Mouse (Mus musculus): ENCODE measurements around the gene Gm42878.
"Not testable (repeated sequence)": the region's sequence is repeated elsewhere in the genome, so short reads cannot be mapped to it uniquely, and the experiment has no call there.

The Gm42878 gene

DNA sequence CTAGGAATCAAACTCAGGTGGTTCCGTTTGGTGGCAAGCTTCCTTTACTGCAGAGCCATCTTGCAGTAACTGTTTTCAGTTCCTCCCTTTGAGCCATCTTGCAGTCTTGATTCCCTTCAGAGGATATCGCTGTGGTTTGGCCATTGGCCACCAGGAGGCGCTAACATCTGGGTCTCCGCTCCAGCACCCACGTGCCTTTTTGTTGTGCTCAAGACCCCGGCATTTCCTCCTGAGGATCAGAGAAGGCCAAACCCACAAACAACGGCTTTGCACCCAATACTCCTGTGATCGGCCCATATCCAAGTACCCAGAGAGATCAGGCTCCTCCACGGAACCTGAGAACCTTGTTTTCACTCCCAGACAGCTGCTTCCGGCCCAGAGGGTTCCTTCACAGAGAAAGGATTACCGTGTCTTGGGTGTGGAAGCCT, 19.2 kb upstream of the Gm42878 start:
- DNase-seq (ENCODE audit: low read depth, low spot score), result peak; percentile 81

GRCm38 (mm10) chr5:121562436-121562835, 17.2 kb upstream of the Gm42878 start:
- DNase-seq (ENCODE audit: low read depth, low spot score), result no peak

GRCm38 (mm10) chr5:121549196-121549595, 3.9 kb upstream of the Gm42878 start:
- DNase-seq (ENCODE audit: low read depth, low spot score), result peak; percentile 68

- DNase-seq (ENCODE audit: low read depth, low spot score), result no peak
Measured at GRCm38 (mm10) chr5:121547084-121547483, 1.8 kb upstream of the Gm42878 start.

DNA sequence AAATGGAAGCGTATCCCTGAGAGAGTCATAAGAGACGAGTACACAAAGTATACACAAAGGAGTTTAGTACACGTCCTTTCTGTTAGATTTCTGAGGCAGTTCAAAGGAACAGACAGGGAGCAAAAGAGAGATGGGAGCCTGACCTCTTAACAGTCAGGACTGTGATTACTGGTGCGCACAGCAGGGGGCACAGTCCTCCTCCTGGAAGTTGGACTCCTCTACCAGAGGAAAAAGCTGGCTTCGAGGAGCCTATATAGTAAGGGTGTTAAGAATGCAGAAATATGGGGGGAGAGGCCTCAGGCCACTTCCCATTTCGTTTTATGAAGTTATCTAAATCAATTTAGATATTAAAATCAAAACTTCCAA, 1.2 kb upstream of the Gm42878 start:
- DNase-seq (ENCODE audit: low read depth, low spot score), result peak; percentile 46

- DNase-seq (ENCODE audit: low read depth, low spot score), result peak; percentile 96
Measured at GRCm38 (mm10) chr5:121545793-121546529, 679 bp upstream of the Gm42878 start, which contains the start of gene Mapkapk5. Gene Mapkapk5, minus strand, starts transcription at chr5:121545905.

GRCm38 (mm10) chr5:121543370-121543769, 1.9 kb downstream of the Gm42878 start:
- no peak for DNase-seq (ENCODE audit: low read depth, low spot score)

DNA sequence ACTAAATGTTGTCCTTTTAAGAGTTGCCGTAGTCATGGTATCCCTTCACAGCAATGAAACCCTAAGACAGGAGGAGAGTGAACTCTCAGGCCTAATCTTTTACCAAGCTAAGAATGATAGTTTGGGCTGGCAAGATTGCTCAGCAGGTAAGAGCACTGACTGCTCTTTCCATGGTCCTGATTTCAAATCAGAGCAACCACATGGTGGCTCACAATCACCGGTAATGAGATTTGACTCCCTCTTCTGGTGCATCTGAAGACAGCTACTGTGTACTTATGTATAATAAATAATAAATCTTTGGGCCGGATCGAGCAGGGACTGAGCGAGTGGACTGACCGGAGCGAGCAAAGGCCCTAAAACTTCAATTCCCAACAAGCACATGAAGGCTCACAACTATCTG, 4.0 kb downstream of the Gm42878 start:
- no peak for DNase-seq (ENCODE audit: low read depth, low spot score)

DNA sequence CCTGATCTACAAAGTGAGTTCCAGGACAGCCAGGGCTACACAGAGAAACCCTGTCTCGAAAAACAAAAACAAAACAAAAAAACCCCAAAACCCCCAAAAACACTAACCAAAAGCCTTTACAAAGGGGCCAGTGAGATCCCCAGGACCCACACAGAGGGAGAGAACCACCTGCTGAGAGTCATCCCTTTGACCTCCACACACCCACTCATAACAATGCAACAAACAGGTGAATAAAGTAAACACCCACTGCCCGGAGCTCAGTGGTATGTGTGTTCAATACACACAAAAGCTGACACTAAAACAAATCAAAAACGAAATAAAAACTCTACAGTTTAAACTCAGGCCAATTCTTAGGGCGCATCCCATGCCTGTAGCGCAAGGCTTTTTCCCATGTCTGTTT, 5.2 kb downstream of the Gm42878 start:
- DNase-seq (ENCODE audit: low read depth, low spot score), result no peak

DNA sequence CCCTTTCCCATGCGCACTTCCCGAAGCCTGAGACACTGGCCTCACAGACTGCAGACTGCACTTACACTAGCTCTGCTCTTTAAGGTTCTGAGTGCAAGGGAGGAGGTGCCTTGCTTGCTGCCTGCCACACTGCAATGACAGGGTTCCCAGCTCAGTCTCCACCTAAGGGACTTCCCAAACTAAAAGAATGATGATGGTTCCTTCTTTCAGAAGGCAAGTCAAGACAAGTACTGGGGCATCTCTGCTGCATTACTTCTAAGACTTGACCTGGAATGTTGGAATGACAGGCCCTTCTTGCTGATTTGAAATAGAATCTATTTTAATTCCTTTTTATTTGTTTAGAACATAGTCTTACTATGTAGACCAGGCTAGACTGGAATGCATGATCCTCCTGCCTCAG, 7.7 kb downstream of the Gm42878 start:
- no peak for DNase-seq (ENCODE audit: low read depth, low spot score)

GRCm38 (mm10) chr5:121536921-121537555, 8.2 kb downstream of the Gm42878 start:
- DNase-seq (ENCODE audit: low read depth, low spot score), result no peak

DNA sequence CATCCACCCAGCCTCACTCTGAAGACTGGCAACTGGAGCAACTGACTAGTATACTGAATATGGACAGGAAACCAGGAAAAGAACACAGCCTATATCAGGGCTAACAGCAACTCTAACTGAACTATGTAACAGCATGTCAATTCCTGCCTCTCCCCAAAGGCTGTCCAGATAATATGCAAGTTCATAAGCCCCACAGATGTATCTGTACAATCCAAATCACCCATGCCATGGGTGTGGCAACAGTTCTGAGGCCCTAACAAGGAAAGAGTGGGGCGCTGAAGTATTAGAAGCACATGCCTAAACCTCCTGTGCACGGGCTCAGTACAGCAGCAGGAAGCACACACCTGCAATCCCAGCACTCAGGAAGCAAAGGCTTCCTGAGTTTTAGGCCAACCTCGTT, 10.2 kb downstream of the Gm42878 start:
- DNase-seq (ENCODE audit: low read depth, low spot score), result no peak

- no peak for DNase-seq (ENCODE audit: low read depth, low spot score)
Measured at GRCm38 (mm10) chr5:121534521-121534920, 10.8 kb downstream of the Gm42878 start.

DNA sequence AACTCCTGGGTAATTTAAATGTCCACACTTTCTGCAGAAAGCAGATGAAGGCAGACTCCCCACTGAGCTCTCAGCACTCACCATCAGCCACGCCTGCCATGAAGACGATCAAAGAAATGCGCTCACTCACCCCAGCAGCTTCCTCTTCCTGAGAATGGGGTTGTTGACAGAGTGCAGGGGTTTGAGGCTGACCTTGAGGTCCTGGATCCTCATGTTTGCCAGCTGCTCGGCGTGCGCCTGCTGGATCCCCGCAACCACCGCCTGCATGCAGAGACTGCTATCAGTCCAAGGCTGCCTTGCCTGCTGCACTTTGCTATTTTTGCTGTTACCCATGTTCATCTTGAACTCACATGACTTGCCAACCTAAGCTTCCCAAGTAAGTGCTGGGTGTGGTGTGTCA, 18.3 kb downstream of the Gm42878 start:
- no peak for DNase-seq (ENCODE audit: low read depth, low spot score)

DNA sequence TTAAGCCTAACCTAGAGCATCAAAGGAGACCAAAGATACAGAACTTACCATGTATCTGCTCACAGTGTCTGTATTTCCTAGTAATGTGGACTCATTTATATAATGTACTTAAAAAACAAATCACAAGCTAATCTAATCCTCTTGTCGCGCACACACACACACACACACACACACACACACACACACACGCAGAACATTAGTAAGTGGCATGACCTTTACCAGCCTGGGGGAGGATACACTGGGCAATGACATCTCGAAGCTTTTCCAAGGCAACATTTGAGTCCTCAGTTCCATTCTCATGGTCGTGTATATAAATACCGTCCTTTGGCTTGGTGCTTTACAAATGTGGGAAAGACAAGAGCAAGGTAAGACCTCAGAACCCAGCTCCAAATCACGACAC, 18.8 kb downstream of the Gm42878 start:
- no peak for DNase-seq (ENCODE audit: low read depth, low spot score)

DNA sequence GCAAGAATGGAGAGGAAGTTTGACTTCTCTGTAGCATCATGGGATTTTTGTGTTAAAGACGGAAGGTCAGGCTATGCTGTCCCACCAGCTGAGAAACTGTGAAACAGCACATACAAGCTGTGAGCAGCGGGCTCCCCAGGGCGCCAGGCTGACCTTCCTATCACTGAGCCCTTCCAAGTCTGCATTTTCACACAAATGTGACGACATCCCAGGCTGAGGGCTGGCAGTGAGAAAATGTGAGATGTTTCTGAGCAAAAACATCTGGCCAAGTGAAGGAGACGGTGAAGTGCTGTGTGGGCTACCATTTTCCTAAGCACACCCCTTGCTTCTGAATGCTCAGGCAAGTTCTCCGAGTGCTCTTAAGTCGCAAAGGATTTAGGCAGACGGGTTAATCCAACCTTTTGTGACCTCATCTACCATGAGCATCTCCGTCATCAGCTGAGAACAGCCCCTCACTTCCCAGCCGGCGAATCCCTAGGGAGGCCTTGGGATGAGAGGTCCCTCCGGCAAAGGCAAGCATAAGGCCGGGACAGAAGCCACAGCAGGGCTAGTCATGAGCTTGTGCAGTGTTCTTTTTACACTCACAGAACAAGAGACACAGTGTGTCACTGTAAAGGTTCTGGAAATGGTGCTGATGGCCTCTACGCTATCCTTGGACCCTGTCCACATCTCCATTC, 19.4 kb downstream of the Gm42878 start:
- no peak for DNase-seq (ENCODE audit: low read depth, low spot score)

DNA sequence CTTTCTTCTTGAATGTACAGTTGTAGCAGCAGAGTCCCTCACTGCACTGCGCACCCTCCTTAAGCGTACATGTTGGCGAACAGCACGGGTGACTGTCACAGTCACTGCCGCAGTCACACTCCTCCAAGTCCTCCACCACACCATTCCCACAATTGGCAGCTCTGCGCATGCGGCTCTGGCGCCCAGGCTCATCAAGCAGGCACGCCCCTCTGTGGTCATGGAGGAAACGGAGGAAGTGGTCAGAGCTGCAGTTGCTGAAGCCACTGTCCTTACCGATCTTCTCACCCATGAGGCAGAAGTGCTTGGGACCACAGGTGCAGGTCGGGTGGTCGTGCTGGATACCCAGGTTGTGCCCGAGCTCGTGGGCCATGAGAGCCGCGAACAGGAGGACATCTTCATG, 25.5 kb downstream of the Gm42878 start:
- DNase-seq (ENCODE audit: low read depth, low spot score), result not testable (repeated sequence)

GRCm38 (mm10) chr5:121518983-121519382, 26.3 kb downstream of the Gm42878 start:
- DNase-seq (ENCODE audit: low read depth, low spot score), result no peak

GRCm38 (mm10) chr5:121510009-121510408, 35.3 kb downstream of the Gm42878 start:
- no peak for DNase-seq (ENCODE audit: low read depth, low spot score)

GRCm38 (mm10) chr5:121506846-121507245, 38.4 kb downstream of the Gm42878 start:
- no peak for DNase-seq (ENCODE audit: low read depth, low spot score)

GRCm38 (mm10) chr5:121503231-121503630, 42.1 kb downstream of the Gm42878 start, which contains the start of gene Adam1b:
Gene Adam1b, minus strand, starts transcription at chr5:121503435.
- no peak for DNase-seq (ENCODE audit: low read depth, low spot score)

DNA sequence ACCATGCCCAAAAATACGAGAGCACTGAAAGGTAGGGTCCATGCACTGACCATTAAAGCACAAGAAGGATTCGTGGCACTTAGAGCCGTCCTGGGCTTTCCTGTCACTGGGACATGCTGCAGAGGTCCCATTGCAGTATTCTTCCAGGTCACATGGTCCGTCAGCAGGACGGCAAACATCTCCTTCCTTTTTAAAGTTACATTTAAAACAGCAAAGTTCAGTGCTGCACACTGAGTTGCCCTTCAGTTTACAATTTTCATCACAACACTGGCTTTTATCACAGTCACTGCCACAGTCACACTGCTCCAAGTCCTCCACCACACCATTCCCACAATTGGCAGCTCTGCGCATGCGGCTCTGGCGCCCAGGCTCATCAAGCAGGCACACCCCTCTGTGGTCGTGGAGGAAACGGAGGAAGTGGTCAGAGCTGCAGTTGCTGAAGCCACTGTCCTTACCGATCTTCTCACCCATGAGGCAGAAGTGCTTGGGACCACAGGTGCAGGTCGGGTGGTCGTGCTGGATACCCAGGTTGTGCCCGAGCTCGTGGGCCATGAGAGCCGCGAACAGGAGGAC, 43.8 kb downstream of the Gm42878 start:
- not testable (repeated sequence) for DNase-seq (ENCODE audit: low read depth, low spot score)

All from skeletal muscle tissue, adult 2 months (tissue).